Mouse (Mus musculus): ENCODE measurements around the gene Ttn.

The Ttn gene

DNA sequence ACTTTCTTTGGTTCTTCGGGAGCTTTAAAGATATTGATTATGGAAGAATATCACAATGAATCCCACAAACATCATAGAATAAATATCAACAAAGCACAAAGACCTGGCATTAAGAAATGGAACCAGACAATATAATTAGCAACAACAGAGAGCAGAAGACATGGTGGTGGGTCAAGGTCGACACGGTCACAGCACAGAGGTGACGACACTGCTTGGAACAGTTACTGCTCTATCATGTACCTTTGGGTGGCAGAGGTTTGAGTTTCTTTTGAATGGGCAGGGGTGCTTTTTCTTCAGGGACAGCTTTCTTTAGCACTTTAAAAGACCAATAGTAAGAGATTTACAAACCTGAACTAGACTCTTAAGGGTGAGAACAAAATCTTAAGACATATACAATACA, 132.3 kb downstream of the Ttn start:
- no peak for DNase-seq (ENCODE audit: low read depth, low spot score)

DNA sequence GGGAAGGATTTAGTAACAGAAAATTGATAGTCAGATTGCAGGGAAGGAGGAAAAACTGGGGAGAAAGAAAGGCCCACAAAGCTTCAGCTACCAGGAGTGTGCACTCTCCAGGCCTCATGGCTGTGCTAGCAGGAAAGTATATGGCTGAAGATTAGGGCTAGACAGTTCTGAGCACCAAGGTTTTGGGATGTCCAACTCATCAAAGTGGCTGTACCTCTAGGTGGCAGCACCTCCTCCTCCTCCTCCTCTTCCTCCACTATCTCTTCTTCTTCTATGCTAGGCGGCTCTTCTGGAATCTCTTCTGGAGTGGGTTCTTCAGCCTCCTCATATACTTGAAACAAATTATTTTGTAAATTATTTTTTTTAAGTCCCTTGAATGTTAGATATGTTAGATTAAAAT, 139.2 kb downstream of the Ttn start:
- DNase-seq (ENCODE audit: low read depth, low spot score), result no peak

DNA sequence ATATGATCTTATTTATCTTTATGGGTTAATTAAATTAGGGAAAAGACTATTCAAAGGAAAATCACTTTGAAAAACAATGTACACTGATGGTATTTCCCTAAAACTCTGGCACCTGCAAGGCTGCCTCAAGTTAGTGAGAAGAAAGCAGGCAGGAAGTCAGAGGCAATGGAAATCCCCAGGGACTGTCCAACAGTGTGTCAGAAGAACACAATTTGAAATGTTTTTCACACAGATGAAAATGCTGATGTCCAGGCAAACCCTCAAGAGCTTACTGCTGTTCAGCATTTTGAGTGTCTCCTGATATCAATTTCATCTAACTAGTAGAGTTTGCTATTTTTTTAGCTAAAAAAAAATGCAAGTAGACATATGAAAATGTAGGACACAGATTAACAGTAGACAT, 161.9 kb downstream of the Ttn start:
- no peak for DNase-seq (ENCODE audit: low read depth, low spot score)

DNA sequence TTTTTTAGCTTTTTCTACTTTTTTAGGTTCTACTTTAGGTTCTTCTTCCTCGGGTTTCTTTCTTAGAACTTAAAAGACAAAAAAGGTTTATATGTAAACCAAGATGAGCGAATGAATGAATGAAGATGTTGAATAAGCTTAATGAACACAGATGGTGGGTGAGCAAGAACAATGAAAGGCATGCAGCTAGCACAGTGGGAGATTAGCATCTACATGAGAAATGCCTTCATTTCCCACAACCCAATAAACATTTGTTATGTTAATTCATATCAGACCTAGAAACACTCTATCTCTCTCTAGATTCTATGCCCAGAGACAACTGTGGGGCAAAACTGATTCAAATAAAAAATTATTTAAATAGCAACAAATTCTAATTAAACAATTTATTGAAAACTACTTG, 164.6 kb downstream of the Ttn start:
- DNase-seq (ENCODE audit: low read depth, low spot score), result no peak

GRCm38 (mm10) chr2:76814048-76814817, 168.1 kb downstream of the Ttn start:
- DNase-seq (ENCODE audit: low read depth, low spot score), result no peak

DNA sequence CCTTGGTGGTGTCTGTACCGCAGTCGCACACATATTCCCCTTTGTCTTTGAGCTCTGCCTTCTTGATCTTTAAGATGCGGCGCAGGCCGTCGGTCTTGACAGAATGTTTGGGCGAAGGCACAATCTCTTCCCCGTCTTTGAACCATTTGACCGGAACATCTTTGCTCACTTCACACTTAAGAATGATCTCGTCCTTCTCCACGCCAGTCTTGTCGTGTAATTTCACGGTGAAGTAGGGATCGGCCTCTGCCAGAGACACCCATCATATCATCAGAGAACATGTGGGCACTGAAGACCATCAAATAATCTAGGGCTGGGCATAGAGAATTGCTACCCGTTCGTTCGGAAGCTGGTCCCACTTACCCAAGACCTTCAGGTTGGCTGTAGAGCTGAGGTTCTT, 171.2 kb downstream of the Ttn start:
- no peak for DNase-seq (ENCODE audit: low read depth, low spot score)

DNA sequence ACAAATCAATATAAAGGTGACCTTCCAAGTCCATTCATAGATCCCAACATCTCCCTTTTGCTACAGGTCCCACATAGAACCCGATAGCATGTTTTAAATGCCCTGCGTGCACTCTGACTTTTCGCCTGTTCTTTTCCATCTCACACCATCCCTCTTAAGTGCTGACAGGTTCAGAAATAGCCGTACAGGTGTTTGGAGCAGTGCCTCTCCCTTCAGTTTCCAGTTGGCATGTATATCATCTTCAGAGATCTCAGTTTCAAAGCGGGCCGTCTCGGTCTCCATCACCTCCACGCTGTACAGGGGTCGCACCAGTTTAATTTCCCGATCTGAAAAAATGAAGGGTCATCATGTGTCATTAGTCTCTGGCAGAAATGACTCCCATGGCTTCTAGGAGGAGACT, 174.0 kb downstream of the Ttn start:
- DNase-seq (ENCODE audit: low read depth, low spot score), result no peak

DNA sequence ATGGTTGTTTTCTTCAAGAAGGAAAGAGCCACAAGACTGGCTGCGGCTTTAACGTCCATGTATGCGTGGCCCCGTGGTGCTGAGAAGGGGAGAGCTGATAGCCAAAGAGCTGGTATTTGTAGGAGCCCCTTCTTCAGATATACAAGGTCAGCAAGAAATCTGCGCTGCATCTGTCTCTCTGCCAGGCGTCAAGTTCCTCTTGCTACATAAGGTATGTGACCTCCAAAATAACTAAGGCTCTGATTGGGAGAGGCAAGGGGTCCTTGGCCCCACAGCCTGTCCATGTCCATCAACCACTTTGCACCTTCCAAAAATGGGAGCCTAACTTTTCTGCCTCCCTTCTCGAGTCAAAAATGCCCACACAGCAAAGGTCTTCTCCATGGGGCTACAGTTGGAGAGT, 175.1 kb downstream of the Ttn start:
- DNase-seq (ENCODE audit: low read depth, low spot score), result no peak

DNA sequence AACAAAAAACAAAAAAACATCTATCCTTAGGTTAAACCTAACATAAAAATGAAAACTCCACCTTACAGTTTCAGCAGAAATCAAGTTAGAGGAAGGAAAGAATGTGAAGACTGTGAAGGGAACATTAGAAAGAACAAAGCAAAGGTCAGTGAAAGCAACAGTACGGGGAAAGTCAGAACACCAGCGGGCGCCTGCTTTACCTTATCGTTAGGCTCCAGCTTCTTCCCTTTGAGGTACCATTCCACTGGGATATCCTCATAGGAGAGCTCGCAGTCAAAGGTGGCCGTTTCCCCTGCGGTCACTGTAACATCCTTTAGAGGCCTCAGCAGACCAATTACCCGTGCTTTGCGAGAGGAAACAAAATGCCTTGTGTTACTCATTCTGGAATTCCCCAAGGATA, 175.5 kb downstream of the Ttn start:
- DNase-seq (ENCODE audit: low read depth, low spot score), result no peak

DNA sequence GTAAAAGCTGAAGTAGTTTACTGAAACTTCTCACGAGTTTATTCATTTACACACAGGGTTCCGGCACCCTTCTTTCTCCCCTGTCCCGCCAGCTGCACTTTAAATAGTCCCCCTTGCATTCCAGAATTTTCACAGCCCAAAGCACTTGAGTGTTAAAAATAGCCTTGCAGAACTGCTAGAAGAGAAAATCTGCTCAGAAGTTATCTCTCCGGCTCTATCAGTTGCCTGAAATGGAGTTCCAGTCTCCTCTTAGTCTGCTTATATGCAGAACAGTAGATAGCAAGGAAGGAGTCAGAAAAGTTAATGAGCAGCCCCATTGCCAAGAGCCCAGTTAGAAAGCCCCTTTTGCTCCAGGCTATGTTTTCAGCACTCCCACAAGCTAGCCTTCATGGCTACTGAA, 176.0 kb downstream of the Ttn start:
- DNase-seq (ENCODE audit: low read depth, low spot score), result no peak

DNA sequence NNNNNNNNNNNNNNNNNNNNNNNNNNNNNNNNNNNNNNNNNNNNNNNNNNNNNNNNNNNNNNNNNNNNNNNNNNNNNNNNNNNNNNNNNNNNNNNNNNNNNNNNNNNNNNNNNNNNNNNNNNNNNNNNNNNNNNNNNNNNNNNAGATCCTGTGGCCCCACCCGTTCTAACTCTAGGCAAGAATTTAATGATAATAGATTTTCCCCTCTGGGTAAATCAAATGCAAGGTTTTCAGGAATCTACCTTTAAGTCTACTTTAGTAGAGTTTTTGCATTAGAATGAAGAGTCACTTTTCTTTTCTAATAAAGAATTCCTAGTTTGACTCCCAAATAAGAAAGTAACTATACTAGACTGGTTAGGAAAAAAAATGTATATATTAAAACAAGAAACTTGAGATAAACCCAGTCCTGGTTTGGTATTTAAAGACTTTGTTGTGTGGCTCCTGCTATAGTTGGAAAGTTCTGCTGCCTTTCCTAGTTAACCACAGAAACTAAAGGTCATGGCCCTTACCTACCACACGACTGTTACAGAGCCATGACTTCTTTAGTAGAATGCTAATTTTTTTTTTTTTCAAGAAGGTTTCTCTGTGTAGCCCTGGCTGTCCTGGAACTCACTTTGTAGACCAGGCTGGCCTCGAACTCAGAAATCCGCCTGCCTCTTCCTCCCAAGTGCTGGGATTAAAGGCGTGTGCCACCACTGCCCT, 177.0 kb downstream of the Ttn start:
- no peak for DNase-seq (ENCODE audit: low read depth, low spot score)

DNA sequence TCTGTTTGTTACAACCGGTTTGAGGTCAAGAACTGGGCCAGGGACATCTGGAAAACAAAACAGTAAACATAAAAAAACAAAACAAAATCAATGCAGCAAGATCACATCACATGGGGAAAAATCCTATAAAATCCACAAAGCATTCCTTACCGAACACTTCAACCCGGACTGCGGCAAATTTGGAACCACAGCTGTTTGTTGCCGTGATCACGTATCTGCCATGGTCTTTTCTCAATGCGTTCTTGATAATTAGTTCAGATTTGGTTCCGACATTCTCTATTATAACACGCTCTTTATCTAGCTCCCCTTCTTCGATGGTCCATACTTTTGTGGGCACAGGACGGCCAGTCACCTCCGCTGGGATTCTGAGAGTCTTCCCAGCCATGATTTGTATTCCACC, 198.2 kb downstream of the Ttn start:
- no peak for DNase-seq (ENCODE audit: low read depth, low spot score)

- DNase-seq (ENCODE audit: low read depth, low spot score), result no peak
These were observed 201.6 kb downstream of the Ttn start for GRCm38 (mm10) chr2:76780792-76781191.

DNA sequence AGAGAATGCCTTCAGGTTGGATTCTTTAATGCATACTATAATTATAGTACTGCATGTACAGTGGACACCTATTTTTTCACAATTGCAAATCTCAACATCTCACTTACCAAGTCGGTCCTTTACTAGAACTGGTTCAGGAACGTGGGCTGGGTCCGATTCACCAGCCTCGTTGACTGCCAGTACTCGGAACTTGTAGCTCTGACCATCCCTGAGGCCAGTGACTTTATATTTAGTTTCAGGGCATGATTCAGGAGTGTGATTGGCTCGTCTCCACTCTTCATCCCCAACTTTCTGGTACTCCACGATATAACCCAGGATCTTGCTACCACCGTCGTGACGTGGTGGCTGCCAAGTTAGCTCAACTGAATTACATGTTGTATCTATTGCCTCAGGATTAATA, 212.5 kb downstream of the Ttn start:
- DNase-seq (ENCODE audit: low read depth, low spot score), result no peak

DNA sequence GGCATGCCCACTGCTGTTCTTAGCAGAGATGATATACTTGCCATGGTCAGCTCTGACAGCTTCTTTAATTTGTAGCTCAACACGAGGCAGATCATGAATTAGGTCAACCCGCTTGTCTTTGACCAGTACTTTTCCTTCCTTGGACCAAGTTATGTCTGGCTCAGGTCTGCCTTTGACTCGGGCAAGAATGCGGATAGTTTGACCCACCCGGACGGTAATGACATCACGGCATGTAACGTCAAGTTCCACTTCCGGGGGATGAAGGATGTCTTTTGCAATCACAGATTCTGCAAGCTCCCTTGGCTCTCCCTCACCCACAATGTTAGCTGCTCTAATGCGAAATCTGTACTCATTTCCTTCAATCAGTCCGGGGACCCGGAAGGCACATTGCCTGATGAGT, 215.1 kb downstream of the Ttn start:
- DNase-seq (ENCODE audit: low read depth, low spot score), result no peak

GRCm38 (mm10) chr2:76764526-76764925, 217.8 kb downstream of the Ttn start:
- DNase-seq (ENCODE audit: low read depth, low spot score), result no peak

- no peak for DNase-seq (ENCODE audit: low read depth, low spot score)
These were observed 220.2 kb downstream of the Ttn start for GRCm38 (mm10) chr2:76762154-76762553.

GRCm38 (mm10) chr2:76756461-76756860, 225.9 kb downstream of the Ttn start:
- no peak for DNase-seq (ENCODE audit: low read depth, low spot score)

DNA sequence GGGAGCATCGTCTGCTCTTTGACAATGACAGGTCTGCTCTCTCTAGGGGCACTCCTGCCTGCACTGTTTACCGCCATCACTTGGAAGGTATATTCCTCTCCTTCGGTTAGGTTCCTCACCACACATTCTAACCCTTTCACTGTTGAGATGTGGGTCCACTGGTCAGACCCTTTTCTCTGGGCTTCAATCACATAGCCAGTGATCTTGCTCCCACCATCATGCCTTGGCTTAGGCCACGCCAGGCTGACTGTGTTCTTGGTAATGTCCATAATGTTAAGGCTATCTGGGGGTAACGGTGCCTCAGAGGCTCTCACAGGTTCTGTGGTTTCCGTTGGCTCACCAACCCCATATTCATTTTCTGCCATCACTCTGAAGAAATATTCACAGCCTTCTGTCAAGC, 230.4 kb downstream of the Ttn start:
- DNase-seq (ENCODE audit: low read depth, low spot score), result no peak

GRCm38 (mm10) chr2:76749341-76750110, 232.8 kb downstream of the Ttn start:
- DNase-seq (ENCODE audit: low read depth, low spot score), result no peak

GRCm38 (mm10) chr2:76748696-76749095, 233.7 kb downstream of the Ttn start:
- DNase-seq (ENCODE audit: low read depth, low spot score), result no peak

- DNase-seq (ENCODE audit: low read depth, low spot score), result no peak
These were observed 262.7 kb downstream of the Ttn start for GRCm38 (mm10) chr2:76719650-76720049.

DNA sequence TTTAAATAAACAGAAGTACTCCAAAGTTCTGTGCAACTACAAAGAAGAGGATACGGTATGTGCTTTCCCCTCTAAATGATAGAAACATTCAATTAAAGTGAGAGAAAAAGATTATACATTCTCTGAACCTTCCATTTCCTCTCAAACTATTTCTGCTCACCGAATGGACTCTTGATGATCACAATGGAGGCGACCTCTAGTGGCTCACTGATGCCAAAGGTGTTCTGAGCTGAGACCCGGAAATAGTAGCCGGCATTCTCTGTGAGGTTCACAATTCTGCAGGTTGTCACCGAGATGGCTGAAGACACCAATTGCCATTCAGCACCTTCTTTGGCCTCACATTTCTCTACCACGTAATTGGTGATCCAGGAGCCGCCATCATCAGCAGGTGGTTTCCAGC, 267.4 kb downstream of the Ttn start:
- no peak for DNase-seq (ENCODE audit: low read depth, low spot score)
